Mouse (Mus musculus) adrenal gland, postnatal 25 days (tissue): Measurements from ENCODE around the gene Vipr1. TPM values are rescaled to one million over a fixed set of nuclear protein-coding genes. Genes with fewer than 3 reads are reported as not detected.
"Not testable (repeated sequence)": the region's sequence is repeated elsewhere in the genome, so short reads cannot be mapped to it uniquely, and the experiment has no call there.

Source experiments
- DNase-seq: peaks from one replicate; pipeline ENCODE4 v3.0.0; 2021; ENCODE audit warnings: mixed read lengths
- long read RNA-seq: library from polyadenylated mRNA; stranded (forward); transcript quantifications from one replicate; pipeline ENCODE4 v2.0.0, GENCODE M21; 2021
- total RNA-seq: library from RNA; stranded (reverse); gene quantifications from 2 replicates; pipeline ENCODE4 v1.2.3, GENCODE M21; 2021

Vipr1 gene
- total RNA-seq = 0.18 and 0.62 TPM in 2 replicates
- long read RNA-seq, partial matches to known transcripts = 0 of 7 reads
- long read RNA-seq, other reads (novel, unspliced or antisense) = 7 of 7 reads

DNA sequence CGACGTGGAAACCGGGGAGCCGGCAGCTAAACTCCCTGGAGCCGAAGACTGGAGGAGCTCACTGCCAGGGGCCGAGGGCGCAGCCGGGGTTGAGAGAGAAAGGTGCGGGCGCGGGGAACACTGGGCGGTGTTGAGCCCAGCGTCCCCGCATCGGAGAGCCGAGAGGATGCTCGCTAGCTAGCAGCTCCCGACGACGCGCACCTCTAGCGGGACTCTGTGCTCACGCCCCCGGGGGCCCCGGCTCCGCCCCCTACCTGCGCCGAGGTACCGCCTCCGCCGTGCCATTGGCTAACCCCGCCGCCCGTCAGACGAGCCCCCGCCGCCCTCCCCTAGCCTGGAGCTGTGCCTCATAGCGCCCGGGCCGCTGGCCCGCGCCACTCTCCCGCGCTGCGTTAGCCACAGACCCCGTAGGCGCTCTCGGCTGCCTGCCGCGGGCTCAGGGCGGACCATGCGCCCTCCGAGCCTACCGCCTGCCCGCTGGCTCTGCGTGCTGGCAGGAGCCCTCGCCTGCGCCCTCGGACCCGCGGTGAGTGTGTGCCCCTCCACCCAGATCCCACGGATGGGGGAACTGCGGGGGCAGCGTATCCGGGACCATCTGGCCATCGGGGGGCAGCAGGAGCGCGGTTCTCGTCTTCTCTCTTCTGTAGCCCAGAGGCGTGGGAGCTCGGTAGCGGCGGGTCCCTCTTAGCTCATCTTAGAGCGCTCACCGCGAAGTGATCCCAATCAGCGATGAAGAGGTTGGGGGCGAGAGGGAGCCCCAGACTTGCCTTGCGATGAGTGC lies at the start of gene Vipr1:
TSS of gene Vipr1 (plus strand) at position 316 of the 781 bp plus-strand sequence.
- peak; percentile 70 for DNase-seq

DNA sequence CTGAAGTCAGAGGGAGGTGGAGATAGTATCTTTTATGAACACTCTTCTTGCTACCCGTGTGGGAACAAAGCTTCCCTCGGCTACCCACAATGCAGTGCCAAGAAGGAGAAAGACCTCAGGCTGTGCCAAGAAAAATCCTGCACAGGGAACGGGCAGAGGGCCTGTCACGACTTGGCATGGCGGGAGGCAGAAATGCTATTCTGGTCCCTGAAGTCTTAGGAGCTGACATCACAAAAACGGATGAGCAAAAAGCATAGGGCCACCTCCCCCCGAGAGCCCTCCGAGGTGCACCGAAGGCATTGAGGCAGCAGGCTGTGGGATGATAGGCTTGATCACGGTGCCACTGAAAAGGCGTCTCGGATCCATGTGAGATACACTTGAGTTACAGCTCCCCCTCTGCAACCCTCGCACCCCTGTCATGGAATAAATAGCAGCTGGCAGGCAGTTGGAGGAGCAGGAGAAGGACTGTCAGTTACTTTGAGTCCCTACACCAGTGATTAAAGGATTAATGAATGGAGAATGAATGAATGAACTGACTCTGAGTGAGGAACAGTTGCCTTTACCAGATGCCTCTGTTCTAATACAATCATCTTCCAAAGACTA lies 49.5 kb upstream of the Vipr1 start:
- DNase-seq = no peak

GRCm38 (mm10) chr9:121593768-121594167 lies 48.7 kb upstream of the Vipr1 start:
- not testable (repeated sequence) for DNase-seq

DNA sequence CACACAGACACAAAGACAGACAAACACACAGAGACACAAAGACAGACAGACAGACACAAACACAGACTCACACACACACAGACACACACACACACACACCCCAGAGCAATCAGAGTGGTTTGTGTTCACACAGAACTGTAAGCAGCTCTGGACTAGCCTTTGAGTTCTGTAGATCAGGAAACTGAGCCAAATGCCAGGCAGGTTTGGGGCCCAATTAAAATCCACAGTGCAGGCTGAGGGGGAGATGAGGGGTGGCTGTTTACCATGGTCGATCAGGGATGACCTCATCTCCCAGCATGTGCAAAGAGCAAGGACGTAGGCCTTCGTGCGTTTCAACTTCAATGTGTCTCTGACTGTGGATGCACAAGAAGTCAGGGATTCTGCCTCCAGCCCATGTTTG lies 47.7 kb upstream of the Vipr1 start:
- no peak for DNase-seq

- no peak for DNase-seq
Measured at GRCm38 (mm10) chr9:121598106-121598505, 44.4 kb upstream of the Vipr1 start.

- DNase-seq = no peak
Measured at GRCm38 (mm10) chr9:121599551-121599950, 43.0 kb upstream of the Vipr1 start.

- DNase-seq = no peak
Measured at GRCm38 (mm10) chr9:121600201-121600860, 42.2 kb upstream of the Vipr1 start.

DNA sequence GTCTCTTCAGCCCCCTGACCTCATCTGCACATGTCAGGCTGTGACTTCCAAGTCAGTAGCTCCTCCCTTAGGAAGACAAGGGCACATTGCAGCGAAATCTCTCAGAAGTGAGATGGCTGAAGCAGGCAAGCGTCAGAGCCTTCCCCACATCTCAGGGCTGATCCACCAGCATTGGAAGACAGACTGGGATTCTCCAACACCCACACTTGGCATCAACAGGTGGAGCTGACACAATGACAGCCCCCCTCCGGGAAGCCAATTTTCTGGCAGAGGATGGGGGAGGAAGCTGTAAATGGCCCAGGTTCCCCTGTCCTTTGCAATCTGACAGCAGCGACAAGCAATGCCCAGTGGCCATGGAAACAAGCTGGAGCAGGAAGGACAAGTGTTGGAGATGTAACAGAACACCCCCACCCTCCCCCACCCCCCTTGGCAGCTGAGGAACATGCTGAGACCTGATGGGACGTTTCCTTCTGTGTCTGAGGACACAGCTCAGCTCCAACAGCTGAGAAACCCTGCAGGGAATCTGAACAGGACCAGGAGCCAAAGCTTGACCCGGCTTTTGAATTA lies 41.6 kb upstream of the Vipr1 start:
- DNase-seq = no peak

- DNase-seq = peak; percentile 37
Measured at GRCm38 (mm10) chr9:121602381-121602780, 40.1 kb upstream of the Vipr1 start.

- DNase-seq = peak; percentile 61
Measured at GRCm38 (mm10) chr9:121605414-121606278, 36.9 kb upstream of the Vipr1 start.

- no peak for DNase-seq
Measured at GRCm38 (mm10) chr9:121606498-121607096, 35.9 kb upstream of the Vipr1 start.

DNA sequence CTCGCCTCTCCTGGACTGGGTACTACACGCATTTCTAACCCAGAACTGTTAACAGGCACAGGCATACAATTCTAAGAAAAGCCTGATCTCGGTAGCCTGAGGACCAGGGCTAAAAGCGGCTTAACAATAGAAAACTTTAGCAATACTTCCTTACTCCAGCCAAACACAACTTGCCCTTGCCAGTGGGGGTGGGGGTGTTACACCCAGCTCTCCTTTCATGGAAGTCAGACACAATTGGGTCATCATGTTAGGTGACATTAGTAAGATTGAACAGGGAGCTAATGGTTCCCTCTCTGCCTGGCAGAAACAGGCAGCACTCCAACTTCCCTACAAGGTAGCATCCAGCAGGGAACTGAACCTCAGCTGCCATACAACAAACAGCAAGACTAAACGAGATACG lies 33.1 kb upstream of the Vipr1 start:
- DNase-seq = no peak

GRCm38 (mm10) chr9:121613192-121613591 lies 29.3 kb upstream of the Vipr1 start:
- DNase-seq = no peak

GRCm38 (mm10) chr9:121614241-121614757 lies 28.2 kb upstream of the Vipr1 start:
- no peak for DNase-seq

DNA sequence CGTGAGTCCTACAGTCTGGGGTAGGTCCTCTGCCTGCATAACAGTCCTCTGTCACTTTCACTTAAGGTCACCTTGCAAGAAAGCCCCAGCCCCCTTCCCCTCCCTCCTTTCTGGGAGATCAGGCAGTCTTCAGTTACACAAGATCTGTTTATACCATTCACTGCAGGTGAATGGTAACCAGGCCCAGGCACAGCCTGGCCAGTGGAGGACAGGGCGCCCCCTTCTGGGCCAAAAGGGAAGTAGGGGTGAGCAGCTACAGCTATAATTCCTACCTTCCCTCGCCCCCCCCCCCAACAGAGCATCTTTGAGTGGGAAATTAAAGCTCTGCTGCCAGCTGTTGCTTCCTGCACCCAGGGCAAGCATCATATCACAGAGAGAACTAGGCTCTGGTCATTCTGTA lies 26.0 kb upstream of the Vipr1 start:
- DNase-seq = peak; percentile 27

DNA sequence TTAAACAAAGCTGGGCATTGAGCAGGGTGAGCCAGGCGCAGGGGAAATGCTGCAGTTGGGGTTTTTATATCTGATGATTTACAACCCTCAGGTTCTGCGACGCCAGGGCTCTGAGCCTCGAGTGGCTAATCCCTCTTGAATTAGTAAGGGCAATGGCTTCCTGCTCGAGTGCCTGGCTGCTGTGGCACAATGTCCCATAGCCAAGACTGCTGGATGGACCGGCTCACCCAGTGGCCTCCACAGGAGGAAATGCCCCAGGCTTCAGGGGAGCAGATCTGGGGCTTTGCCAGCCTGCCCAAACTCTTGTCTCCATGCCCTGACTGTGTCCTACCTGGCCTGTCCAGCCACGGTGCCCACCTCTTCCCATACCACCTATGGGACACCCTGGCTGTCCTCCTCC lies 23.1 kb upstream of the Vipr1 start:
- DNase-seq = no peak

- no peak for DNase-seq
Measured at GRCm38 (mm10) chr9:121623235-121623634, 19.3 kb upstream of the Vipr1 start.

- DNase-seq = no peak
Measured at GRCm38 (mm10) chr9:121624920-121625319, 17.6 kb upstream of the Vipr1 start.

- no peak for DNase-seq
Measured at GRCm38 (mm10) chr9:121630627-121631026, 11.9 kb upstream of the Vipr1 start.

- no peak for DNase-seq
Measured at GRCm38 (mm10) chr9:121631946-121632345, 10.6 kb upstream of the Vipr1 start.

GRCm38 (mm10) chr9:121632891-121633290 lies 9.6 kb upstream of the Vipr1 start:
- DNase-seq = no peak
